Mouse (Mus musculus): Measurements from ENCODE around the gene Mroh8. TPM values are rescaled to one million over a fixed set of nuclear protein-coding genes. Genes with fewer than 3 reads are reported as not detected.

Gene Mroh8
- polyA plus RNA-seq, 1 experiment from 2014 or later: 0.55 TPM

Other genes starting within 250 kb of the Mroh8 start
- gene Soga1, start 200.3 kb downstream of the Mroh8 start, polyA plus RNA-seq (2015; fragmentation: Nextera tagmentation; extraction: Ambion mirVana): 2.0 and 2.3 TPM in 2 replicates
- not detected in 2 replicates for gene Tldc2, start 192.5 kb downstream of the Mroh8 start, polyA plus RNA-seq (2015; fragmentation: Nextera tagmentation; extraction: Ambion mirVana)
- gene Samhd1, start 144.3 kb downstream of the Mroh8 start, polyA plus RNA-seq (2015; fragmentation: Nextera tagmentation; extraction: Ambion mirVana): 23.5 and 23.7 TPM in 2 replicates
- gene Rbl1, start 75.0 kb downstream of the Mroh8 start, polyA plus RNA-seq (2015; fragmentation: Nextera tagmentation; extraction: Ambion mirVana): 19.5 and 23.3 TPM in 2 replicates
- gene Rpn2, start 532 bp downstream of the Mroh8 start, polyA plus RNA-seq (2015; fragmentation: Nextera tagmentation; extraction: Ambion mirVana): 331 and 342 TPM in 2 replicates
- gene Ghrh, start 68.0 kb upstream of the Mroh8 start, polyA plus RNA-seq (2015; fragmentation: Nextera tagmentation; extraction: Ambion mirVana): 0.64 and 1.00 TPM in 2 replicates
- 68.4 and 73.7 TPM in 2 replicates for gene Manbal, start 88.0 kb upstream of the Mroh8 start, polyA plus RNA-seq (2015; fragmentation: Nextera tagmentation; extraction: Ambion mirVana)
- 18.1 and 19.4 TPM in 2 replicates for gene Src, start 138.9 kb upstream of the Mroh8 start, polyA plus RNA-seq (2015; fragmentation: Nextera tagmentation; extraction: Ambion mirVana)